Mouse (Mus musculus) liver, embryonic 14.5 days (tissue): ENCODE results near the gene Tbc1d14. TPM values are rescaled to one million over a fixed set of nuclear protein-coding genes. Genes with fewer than 3 reads are reported as not detected.

ENCODE experiments used
- ATAC-seq: fragments of 200-750 bp; cut with Nextera tagmentation; 2 replicates; pipeline ENCODE4 v1.8.0; 2017; ENCODE audit warnings: moderate number of reproducible peaks, mild to moderate bottlenecking, moderate library complexity; ENCODE audit not compliant: insufficient read depth
- DNase-seq, 3 experiments: peaks; one replicate each; pipeline ENCODE4 v3.0.0-alpha.2; 2012 to 2013; ENCODE audit warnings: low read depth in 3 of 3, low spot score in 3 of 3
- H3K27ac ChIP-seq: fragments of 300-500 bp; sonication (generic); 2 replicates; pipeline ENCODE4 v1.5.1; 2014; ENCODE audit warnings: moderate library complexity, mild to moderate bottlenecking, control low read depth, inconsistent platforms
- H3K27me3 ChIP-seq: fragments of 300-500 bp; sonication (generic); 2 replicates; pipeline ENCODE4 v1.6.1; 2014; ENCODE audit warnings: mild to moderate bottlenecking, low read length, moderate library complexity; ENCODE audit not compliant: control insufficient read depth, insufficient read depth
- H3K36me3 ChIP-seq: fragments of 300-500 bp; sonication (generic); replicated peaks from 2 replicates; pipeline ENCODE4 v1.6.1; 2014; ENCODE audit warnings: low read depth; ENCODE audit not compliant: control insufficient read depth, insufficient read depth
- H3K4me1 ChIP-seq, 2 experiments: fragments of 200-500 bp in 1 of 2; fragments of 300-500 bp in 1 of 2; sonication (generic) in 1 of 2; replicated peaks; 2 replicates each; pipeline ENCODE4 v1.6.1; 2012 to 2014; ENCODE audit warnings: antibody characterized with exemption in 1 of 2, inconsistent platforms in 1 of 2, low read length in 1 of 2; ENCODE audit not compliant: control insufficient read depth in 2 of 2, insufficient read depth in 2 of 2
- H3K4me2 ChIP-seq: fragments of 300-500 bp; sonication (generic); 2 replicates; pipeline ENCODE4 v1.6.1; 2014; ENCODE audit warnings: low read depth, mild to moderate bottlenecking, control low read depth, moderate library complexity
- H3K4me3 ChIP-seq, 2 experiments: fragments of 200-500 bp in 1 of 2; fragments of 300-500 bp in 1 of 2; sonication (generic) in 1 of 2; 2 replicates each; pipeline ENCODE4 v1.5.1; 2012 to 2014; ENCODE audit warnings: low read depth in 2 of 2, low read length in 2 of 2, mild to moderate bottlenecking in 2 of 2, control low read depth in 1 of 2, inconsistent platforms in 1 of 2, moderate library complexity in 1 of 2; ENCODE audit not compliant: insufficient read depth in 1 of 2
- H3K9ac ChIP-seq: fragments of 300-500 bp; sonication (generic); replicated peaks from 2 replicates; pipeline ENCODE4 v1.6.1; 2014; ENCODE audit warnings: mild to moderate bottlenecking, control low read depth, moderate library complexity
- H3K9me3 ChIP-seq: fragments of 300-500 bp; sonication (generic); 2 replicates; pipeline ENCODE4 v1.6.1; 2016; ENCODE audit warnings: low read length, mixed read lengths; ENCODE audit not compliant: control insufficient read depth
- CTCF ChIP-seq: IDR thresholded peaks from 2 replicates; pipeline ENCODE4 v1.5.1; 2016; ENCODE audit warnings: antibody characterized with exemption, low read depth, control low read depth
- EP300 ChIP-seq: IDR thresholded peaks from 2 replicates; pipeline ENCODE4 v1.6.1; 2016; ENCODE audit warnings: antibody characterized with exemption, low read depth
- WGBS: fragments of 180-500 bp; shearing (Covaris S2); extraction: QIAGEN DNeasy Blood & Tissue Kit; methylation state at CpG from one replicate; pipeline ENCODE4 v1.1.7; 2014; ENCODE audit not compliant: insufficient replicate concordance; 5-methylcytosine and 5-hydroxymethylcytosine counted together
- polyA plus RNA-seq, 2 experiments: library from polyadenylated mRNA; depleted of rRNA in 1 of 2; stranded (reverse) in 1 of 2; unstranded in 1 of 2; fragments of >200 nt; fragmentation: Nextera tagmentation in 1 of 2; extraction: Ambion mirVana in 1 of 2; gene quantifications; 2 replicates each; pipeline versions ENCODE4 v1.2.1 to v1.2.3; 2012 to 2014

Gene Tbc1d14
- polyA plus RNA-seq, 2 experiments: 6.8 to 8.2 TPM

DNA sequence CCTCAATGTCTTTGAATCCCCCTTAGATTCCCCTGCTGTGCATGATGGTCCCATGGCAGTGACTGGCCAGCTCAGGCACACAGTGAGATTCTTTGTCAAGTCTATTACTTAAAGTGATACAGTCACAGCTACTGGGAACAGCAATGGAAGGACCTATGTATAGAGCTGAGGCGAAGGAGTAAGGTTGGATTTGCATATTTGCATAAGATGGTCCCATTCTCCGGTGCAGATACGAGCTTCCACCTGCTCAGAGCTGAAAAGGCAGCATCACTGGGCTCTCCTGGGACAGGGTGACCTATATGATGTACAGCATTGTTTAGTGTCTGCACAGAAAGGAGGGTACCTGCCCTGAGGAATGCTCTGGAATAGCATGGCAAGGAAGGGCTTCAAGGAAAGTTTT, 1.3 kb upstream of the Tbc1d14 start:
- Histone ChIP-seq H3K4me3 (no peak overlapping the region), H3K4me1 (no peaks in the 10 kb centered on the region), H3K27me3 (no peaks in the 10 kb centered on the region), H3K9ac (no peak overlapping the region), H3K36me3 (no peaks in the 10 kb centered on the region; the same call in 1 of the 2 replicates), H3K4me2 (no peak overlapping the region), H3K27ac (no peak overlapping the region), H3K9me3 (no peaks in the 10 kb centered on the region)
- TF ChIP-seq EP300 (no peak), CTCF (no peak)
- ATAC-seq: no peak
- no peak for DNase-seq
- WGBS: 65% methylated on average over 3 of the region's 3 CpGs

GRCm38 (mm10) chr5:36590499-36590920, 2.6 kb downstream of the Tbc1d14 start:
- no peak for ATAC-seq
- TF ChIP-seq EP300 (no peak), CTCF (0 out of 2 replicates have a peak, but pooled peaks have one; percentile 9)

DNA sequence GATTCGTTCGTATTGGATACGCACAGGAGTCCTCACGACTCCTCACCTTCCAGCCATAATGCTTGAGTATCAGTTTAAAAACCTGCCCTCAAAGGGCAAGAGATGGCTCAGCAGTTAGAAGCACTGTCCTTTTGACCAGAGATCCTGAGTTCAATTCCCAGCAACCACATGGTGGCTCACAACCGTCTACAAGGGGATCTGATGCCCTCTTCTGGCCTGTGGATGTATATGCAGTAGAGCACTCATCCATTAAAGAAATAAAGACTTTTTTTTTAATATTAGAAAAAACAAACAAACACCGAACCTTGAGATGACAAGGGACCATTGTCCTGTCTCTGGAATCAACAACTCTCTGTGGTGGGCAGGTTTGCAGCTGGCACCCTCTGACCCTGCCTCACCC, 8.8 kb downstream of the Tbc1d14 start:
- WGBS: 68% methylated on average over 6 of the region's 6 CpGs
- TF ChIP-seq CTCF (peak; percentile 73), EP300 (no peak)
- H3K4me1 ChIP-seq: peaks cover 13 to 16% of the 10 kb centered on the region in 2 experiments; a peak in 3 of 4 replicates
- DNase-seq: no peak
- H3K9me3 ChIP-seq: no peaks in the 10 kb centered on the region
- no peaks in the 10 kb centered on the region; the same call in 1 of the 2 replicates for H3K27me3 ChIP-seq
- H3K27ac ChIP-seq: no peak overlapping the region
- H3K36me3 ChIP-seq: no peaks in the 10 kb centered on the region
- no peak overlapping the region for H3K4me3 ChIP-seq
- no peak for ATAC-seq
- H3K4me2 ChIP-seq: no peak overlapping the region
- no peak overlapping the region for H3K9ac ChIP-seq

More at GRCm38 (mm10) chr5:36590499-36590920, 2.6 kb downstream of the Tbc1d14 start:
- DNase-seq: no peak
- Histone ChIP-seq H3K27me3 (no peaks in the 10 kb centered on the region; the same call in 1 of the 2 replicates), H3K4me3 (no peak overlapping the region), H3K36me3 (no peaks in the 10 kb centered on the region), H3K27ac (no peak overlapping the region), H3K9ac (no peak overlapping the region), H3K4me1 (no peaks in the 10 kb centered on the region), H3K9me3 (no peaks in the 10 kb centered on the region), H3K4me2 (no peak overlapping the region)
- 33% methylated on average over 5 of the region's 5 CpGs for WGBS

DNA sequence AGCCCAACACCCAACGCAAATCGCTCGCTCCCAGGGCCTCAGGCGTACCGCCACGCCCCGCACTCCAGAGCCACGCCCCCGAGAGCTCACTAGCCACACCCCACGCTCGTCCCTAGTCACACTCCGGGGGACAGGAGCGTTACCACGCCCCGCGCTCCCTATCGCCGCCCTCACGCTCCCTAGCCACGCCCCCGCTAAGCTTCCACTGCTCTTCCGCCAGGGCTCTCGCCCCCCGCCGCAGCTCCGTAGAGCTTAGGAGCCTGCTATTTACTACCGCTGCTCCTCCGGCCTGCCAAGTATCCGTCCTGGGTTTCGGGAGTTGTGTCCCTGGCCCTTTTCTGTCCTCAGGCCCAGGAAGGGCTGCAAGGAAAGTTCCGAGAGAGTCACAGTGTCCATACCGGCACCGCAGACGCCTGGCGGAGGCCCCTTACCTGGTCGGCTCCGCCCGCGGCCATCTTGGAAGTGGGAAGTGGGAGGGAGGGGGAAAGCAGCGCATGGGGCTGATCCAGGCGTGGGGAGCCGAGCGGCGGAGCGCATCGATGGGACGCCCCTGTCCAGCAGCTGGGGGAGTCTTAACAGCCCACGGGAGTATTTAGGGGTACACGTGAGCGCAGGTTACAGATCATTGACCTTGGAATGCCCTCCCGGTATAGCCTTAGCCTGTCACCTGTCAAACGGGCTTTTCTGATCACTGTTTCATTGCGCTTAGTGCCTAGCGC, 11.0 kb downstream of the Tbc1d14 start:
- Histone ChIP-seq H3K9ac (peak overlapping the region; percentile 94), H3K27ac (peak overlapping the region; percentile 80), H3K9me3 (no peaks in the 10 kb centered on the region), H3K27me3 (no peaks in the 10 kb centered on the region; the same call in 1 of the 2 replicates), H3K4me2 (peak overlapping the region; percentile 74), H3K36me3 (no peaks in the 10 kb centered on the region), H3K4me3 (peak overlapping the region; percentile 84 to 85), H3K4me1 (peaks cover 16% of the 10 kb centered on the region in 2 experiments; a peak in 3 of 4 replicates)
- peak; percentile 95 for ATAC-seq
- DNase-seq: peak; percentile 98 to 99 (median 98)
- 2% methylated on average over 54 of the region's 54 CpGs for WGBS
- TF ChIP-seq CTCF: peak; percentile 10
- no peak for TF ChIP-seq EP300

DNA sequence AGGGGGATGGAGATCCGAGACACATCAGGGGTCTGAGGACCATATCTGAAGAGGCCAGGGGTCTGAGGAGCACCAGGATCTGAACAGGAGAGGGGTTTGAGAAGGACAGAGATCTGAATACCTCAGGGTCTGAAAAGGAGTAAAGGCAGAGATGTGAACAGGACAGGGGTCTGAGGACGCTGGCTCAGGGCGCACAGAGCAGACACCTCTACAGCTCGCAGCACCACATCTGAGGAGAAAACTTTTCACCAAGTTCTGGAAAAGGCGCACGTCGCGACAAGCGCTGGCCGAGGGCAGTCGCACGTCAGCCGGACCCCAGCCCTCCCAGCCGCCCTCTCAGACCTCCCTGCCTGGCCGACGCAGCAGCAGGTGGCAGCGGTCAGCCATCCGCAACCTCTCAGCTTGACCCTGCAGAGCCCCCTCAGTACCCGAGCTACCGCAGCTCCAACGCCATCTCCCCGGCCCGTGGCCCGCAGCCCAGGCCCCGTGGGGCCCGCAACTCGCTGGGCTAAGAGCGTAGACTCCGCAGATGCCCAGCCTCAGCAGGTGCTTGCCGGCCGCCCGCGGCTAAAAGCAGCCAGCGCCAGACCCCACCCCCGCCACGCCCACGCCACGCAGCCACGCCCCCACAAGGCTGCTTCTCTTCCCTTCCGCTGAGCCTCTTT, 11.7 kb downstream of the Tbc1d14 start:
- H3K36me3 ChIP-seq: no peaks in the 10 kb centered on the region
- peak; percentile 3; the same call in 1 of the 2 replicates for ATAC-seq
- peak overlapping the region; percentile 75 for H3K9ac ChIP-seq
- H3K4me3 ChIP-seq: peak overlapping the region; percentile 53 to 85
- DNase-seq: no peak
- no peaks in the 10 kb centered on the region; the same call in 1 of the 2 replicates for H3K27me3 ChIP-seq
- no peak overlapping the region for H3K27ac ChIP-seq
- TF ChIP-seq CTCF (no peak), EP300 (no peak; the same call in 1 of the 2 replicates)
- H3K4me1 ChIP-seq: peaks cover 16% of the 10 kb centered on the region in 2 experiments; a peak in 3 of 4 replicates
- no peaks in the 10 kb centered on the region for H3K9me3 ChIP-seq
- peak overlapping the region; percentile 75 for H3K4me2 ChIP-seq
- 3% methylated on average over 40 of the region's 40 CpGs for WGBS
